Mouse (Mus musculus): ENCODE measurements around the gene Rcn1.

GRCm38 (mm10) chr2:105402180-105402579, 3.1 kb upstream of the Rcn1 start:
- TF ChIP-seq CTCF (IDR thresholded peaks at IDR 0.05; ENCODE audit: borderline replicate concordance, insufficient read depth, low read length) (no peak), POLR2A (IDR thresholded peaks at IDR 0.05; ENCODE audit: low read depth, low read length) (no peak)
